Mouse (Mus musculus) intestine, embryonic 14.5 days (tissue): ENCODE measurements at regions not wholly inside any gene's neighbourhood (a gene's known extent, or its start where the extent isn't known, plus 50 kb on each side); places are given as distances from the start of the nearest gene placed in this dataset.

Experiments used
- ATAC-seq: fragments of 200-750 bp; cut with Nextera tagmentation; replicated peaks from 2 replicates; pipeline ENCODE4 v1.8.0; 2017; ENCODE audit warnings: low read depth, moderate number of reproducible peaks, moderate TSS enrichment, moderate library complexity; ENCODE audit not compliant: low FRiP score, low TSS enrichment
- DNase-seq: peaks from one replicate; pipeline ENCODE4 v3.0.0-alpha.2; 2018; ENCODE audit warnings: low spot score
- H3K27ac ChIP-seq: fragments of 300-500 bp; sonication (generic); 2 replicates; pipeline ENCODE4 v1.5.1; 2014; ENCODE audit warnings: low read depth, mild to moderate bottlenecking, control low read depth
- H3K27me3 ChIP-seq: fragments of 300-500 bp; sonication (generic); replicated peaks from 2 replicates; pipeline ENCODE4 v1.6.1; 2014; ENCODE audit warnings: low read length, control low read depth; ENCODE audit not compliant: control insufficient read depth, insufficient read depth
- H3K36me3 ChIP-seq: fragments of 300-500 bp; sonication (generic); 2 replicates; pipeline ENCODE4 v1.6.1; 2014; ENCODE audit warnings: low read length, control low read depth; ENCODE audit not compliant: control insufficient read depth, insufficient read depth
- H3K4me1 ChIP-seq: fragments of 300-500 bp; sonication (generic); replicated peaks from 2 replicates; pipeline ENCODE4 v1.6.1; 2014; ENCODE audit warnings: low read length, control low read depth, mixed read lengths; ENCODE audit not compliant: control insufficient read depth, insufficient read depth
- H3K4me2 ChIP-seq: fragments of 300-500 bp; sonication (generic); 2 replicates; pipeline ENCODE4 v1.6.1; 2014; ENCODE audit warnings: low read length
- H3K4me3 ChIP-seq: fragments of 300-500 bp; sonication (generic); 2 replicates; pipeline ENCODE4 v1.5.1; 2014; ENCODE audit warnings: low read depth, low read length, control low read depth, mixed read lengths
- H3K9ac ChIP-seq: fragments of 300-500 bp; sonication (generic); 2 replicates; pipeline ENCODE4 v1.6.1; 2014; ENCODE audit warnings: mild to moderate bottlenecking, low read length
- H3K9me3 ChIP-seq: fragments of 300-500 bp; sonication (generic); 2 replicates; pipeline ENCODE4 v1.6.1; 2016; ENCODE audit warnings: low read length, control low read depth; ENCODE audit not compliant: control insufficient read depth
- WGBS: fragments of 180-500 bp; shearing (Covaris S2); extraction: QIAGEN DNeasy Blood & Tissue Kit; methylation state at CpG from one replicate; pipeline ENCODE4 v1.1.7; 2014; 5-methylcytosine and 5-hydroxymethylcytosine counted together

- Histone ChIP-seq H3K27ac (no peak overlapping the region), H3K36me3 (no peaks in the 10 kb centered on the region), H3K4me2 (no peak overlapping the region), H3K4me3 (no peak overlapping the region), H3K4me1 (no peaks in the 10 kb centered on the region), H3K27me3 (no peaks in the 10 kb centered on the region), H3K9me3 (no peaks in the 10 kb centered on the region), H3K9ac (no peak overlapping the region)
- 84% methylated on average over 3 of the region's 3 CpGs for WGBS
- ATAC-seq (no peak), DNase-seq (no peak)
Measured at GRCm38 (mm10) chr13:70292713-70293112, 344.7 kb downstream of the Ice1 start.

GRCm38 (mm10) chr13:70303953-70304525, 333.4 kb downstream of the Ice1 start:
- Histone ChIP-seq H3K9me3 (no peaks in the 10 kb centered on the region), H3K4me1 (no peaks in the 10 kb centered on the region), H3K4me3 (no peak overlapping the region), H3K36me3 (no peaks in the 10 kb centered on the region), H3K27me3 (no peaks in the 10 kb centered on the region), H3K4me2 (no peak overlapping the region), H3K9ac (no peak overlapping the region), H3K27ac (no peak overlapping the region)
- WGBS = 81% methylated on average over 5 of the region's 5 CpGs
- no peak for DNase-seq
- no peak for ATAC-seq

- DNase-seq = no peak
- no peak overlapping the region for H3K27ac ChIP-seq
- no peak overlapping the region for H3K4me3 ChIP-seq
- 52% methylated on average over 2 of the region's 2 CpGs for WGBS
- H3K36me3 ChIP-seq = no peaks in the 10 kb centered on the region
- H3K9ac ChIP-seq = no peak overlapping the region
- H3K4me2 ChIP-seq = no peak overlapping the region
- H3K4me1 ChIP-seq = no peaks in the 10 kb centered on the region
- ATAC-seq = no peak
- no peaks in the 10 kb centered on the region for H3K9me3 ChIP-seq
- H3K27me3 ChIP-seq = no peaks in the 10 kb centered on the region
Measured at GRCm38 (mm10) chr13:70310516-70310915, 326.9 kb downstream of the Ice1 start.

- H3K4me2 ChIP-seq = no peak overlapping the region
- no peaks in the 10 kb centered on the region for H3K9me3 ChIP-seq
- no peak overlapping the region for H3K4me3 ChIP-seq
- no peaks in the 10 kb centered on the region for H3K36me3 ChIP-seq
- ATAC-seq (no peak), DNase-seq (no peak)
- H3K4me1 ChIP-seq = no peaks in the 10 kb centered on the region
- H3K27ac ChIP-seq = no peak overlapping the region
- no peak overlapping the region for H3K9ac ChIP-seq
- 83% methylated on average over 14 of the region's 14 CpGs for WGBS
- no peaks in the 10 kb centered on the region for H3K27me3 ChIP-seq
Measured at GRCm38 (mm10) chr13:70311226-70312055, 326.0 kb downstream of the Ice1 start.

GRCm38 (mm10) chr13:70313205-70313604, 324.2 kb downstream of the Ice1 start:
- no peak for DNase-seq
- no peaks in the 10 kb centered on the region for H3K4me1 ChIP-seq
- no peak for ATAC-seq
- H3K9me3 ChIP-seq = no peaks in the 10 kb centered on the region
- WGBS = 41% methylated on average over 2 of the region's 2 CpGs
- no peak overlapping the region for H3K4me2 ChIP-seq
- H3K9ac ChIP-seq = no peak overlapping the region
- H3K36me3 ChIP-seq = no peaks in the 10 kb centered on the region
- no peaks in the 10 kb centered on the region for H3K27me3 ChIP-seq
- H3K4me3 ChIP-seq = no peak overlapping the region
- H3K27ac ChIP-seq = no peak overlapping the region

- WGBS = 75% methylated on average over 1 of the region's 1 CpGs
- Histone ChIP-seq H3K4me1 (no peaks in the 10 kb centered on the region), H3K9me3 (no peaks in the 10 kb centered on the region), H3K36me3 (no peaks in the 10 kb centered on the region), H3K27me3 (no peaks in the 10 kb centered on the region), H3K27ac (no peak overlapping the region), H3K9ac (no peak overlapping the region), H3K4me3 (no peak overlapping the region), H3K4me2 (no peak overlapping the region)
- no peak for ATAC-seq
- no peak for DNase-seq
Measured at GRCm38 (mm10) chr13:70323537-70323936, 313.9 kb downstream of the Ice1 start.

- Histone ChIP-seq H3K4me1 (no peaks in the 10 kb centered on the region), H3K9ac (no peak overlapping the region), H3K27ac (no peak overlapping the region), H3K27me3 (no peaks in the 10 kb centered on the region), H3K4me2 (no peak overlapping the region), H3K9me3 (no peaks in the 10 kb centered on the region), H3K4me3 (no peak overlapping the region), H3K36me3 (no peaks in the 10 kb centered on the region)
- no peak for ATAC-seq
- DNase-seq = no peak
- WGBS = 65% methylated on average over 4 of the region's 4 CpGs
Measured at GRCm38 (mm10) chr13:70336069-70336468, 301.4 kb downstream of the Ice1 start.

- Histone ChIP-seq H3K27ac (no peak overlapping the region), H3K4me2 (no peak overlapping the region), H3K4me1 (no peaks in the 10 kb centered on the region), H3K9me3 (no peaks in the 10 kb centered on the region), H3K27me3 (no peaks in the 10 kb centered on the region), H3K4me3 (no peak overlapping the region), H3K36me3 (no peaks in the 10 kb centered on the region), H3K9ac (no peak overlapping the region)
- no peak for DNase-seq
- 71% methylated on average over 3 of the region's 3 CpGs for WGBS
- no peak for ATAC-seq
Measured at GRCm38 (mm10) chr13:70340437-70340836, 297.0 kb downstream of the Ice1 start.
